17 mouse cellular contexts compared by ENCODE assay signal in genomic region chr14:103101171-103101570, GRCm38 (mm10). TPM values are rescaled to one million over a fixed set of nuclear protein-coding genes. Genes with fewer than 3 reads are reported as not detected.
"Had no signal": no experiment of that assay in that cellular context is flagged by ENCODE, and none has a peak within 500 bp of the region (broad histone marks: within the 10 kb centered on the region; RNA-seq: fewer than 3 reads in every experiment).

No protein-coding gene starts in this region.

- DNase-seq: kidney, adult 8-10 months; kidney, postnatal 4 days; liver; lung, adult 2 months; midbrain, embryonic 14.5 days; right cerebral cortex, postnatal 25 days; thymus, adult 2 months; thymus, postnatal 25 days had no signal

- H3K4me2 ChIP-seq: limb, embryonic 12.5 days; neural tube, embryonic 12.5 days had no signal

- H3K9me3 ChIP-seq: limb, embryonic 12.5 days; neural tube, embryonic 12.5 days had no signal

- H3K4me3 ChIP-seq: layer of hippocampus, adult 2 months; limb, embryonic 12.5 days; neural tube, embryonic 12.5 days had no signal

- H3K27me3 ChIP-seq: limb, embryonic 12.5 days; neural tube, embryonic 12.5 days had no signal

- H3K27ac ChIP-seq: layer of hippocampus, adult 2 months; liver, embryonic 14.5 days; neural tube, embryonic 12.5 days had no signal

- H3K36me3 ChIP-seq: neural tube, embryonic 12.5 days had no signal

- ATAC-seq: inflammation-experienced regulatory T-cells, adult 6 months; lung, postnatal 0 days had no signal

- H3K9ac ChIP-seq: limb, embryonic 12.5 days; liver, embryonic 14.5 days; neural tube, embryonic 12.5 days had no signal

RNA-seq across cellular contexts. Expression of gene Acod1, which starts 54.4 kb away (rescaled TPM):
- total RNA-seq: layer of hippocampus, adult 2 months; layer of hippocampus, postnatal 10 days; left cerebral cortex, postnatal 36 days had no signal
- polyA plus RNA-seq: limb, embryonic 12.5 days; neural tube, embryonic 12.5 days; testis, adult 2 months had no signal
